Mouse (Mus musculus): ENCODE measurements around the gene Nckipsd.

GRCm38 (mm10) chr9:108786494-108786893, 21.7 kb upstream of the Nckipsd start:
- no peak for TF ChIP-seq CTCF (IDR thresholded peaks at IDR 0.05; ENCODE audit: low read depth, low read length)
- no peak for TF ChIP-seq POLR2AphosphoS5 (IDR thresholded peaks at IDR 0.05; ENCODE audit: insufficient replicate concordance, low read depth, low read length)
- no peak for TF ChIP-seq TAL1 (conservative IDR thresholded peaks at IDR 0.05; ENCODE audit: low read depth, low read length)

Data from G1E (cell line).